Mouse (Mus musculus) midbrain, postnatal 0 days (tissue): ENCODE data around the gene Trim30d. TPM values are rescaled to one million over a fixed set of nuclear protein-coding genes. Genes with fewer than 3 reads are reported as not detected.

ENCODE experiments used
- ATAC-seq: fragments of 200-750 bp; cut with Nextera tagmentation; 2 replicates; pipeline ENCODE4 v1.8.0; 2017; ENCODE audit warnings: moderate number of reproducible peaks, mild to moderate bottlenecking, moderate TSS enrichment, moderate library complexity; ENCODE audit not compliant: low FRiP score
- DNase-seq: peaks from one replicate; pipeline ENCODE4 v3.0.0-alpha.2; 2015; ENCODE audit warnings: low spot score
- H3K27ac ChIP-seq: fragments of 300-500 bp; sonication (generic); 2 replicates; pipeline ENCODE4 v1.5.1; 2014; ENCODE audit warnings: low read depth, mild to moderate bottlenecking, low read length, mixed read lengths
- H3K27me3 ChIP-seq: fragments of 300-500 bp; sonication (generic); 2 replicates; pipeline ENCODE4 v1.6.1; 2014; ENCODE audit warnings: low read length, control low read depth, mixed read lengths; ENCODE audit not compliant: insufficient read depth
- H3K36me3 ChIP-seq: fragments of 300-500 bp; sonication (generic); 2 replicates; pipeline ENCODE4 v1.6.1; 2014; ENCODE audit warnings: low read length, control low read depth, mixed read lengths; ENCODE audit not compliant: insufficient read depth
- H3K4me1 ChIP-seq: fragments of 300-500 bp; sonication (generic); 2 replicates; pipeline ENCODE4 v1.6.1; 2014; ENCODE audit warnings: mild to moderate bottlenecking, control low read depth, antibody characterized with exemption, low read length, mixed read lengths; ENCODE audit not compliant: insufficient read depth
- H3K4me2 ChIP-seq: fragments of 300-500 bp; sonication (generic); 2 replicates; pipeline ENCODE4 v1.6.1; 2014; ENCODE audit warnings: low read depth, mild to moderate bottlenecking, low read length, mixed read lengths; ENCODE audit not compliant: poor library complexity, severe bottlenecking
- H3K4me3 ChIP-seq: fragments of 300-500 bp; sonication (generic); 2 replicates; pipeline ENCODE4 v1.5.1; 2014; ENCODE audit warnings: low read depth, mild to moderate bottlenecking, low read length, moderate library complexity
- H3K9ac ChIP-seq: fragments of 300-500 bp; sonication (generic); replicated peaks from 2 replicates; pipeline ENCODE4 v1.6.1; 2014; ENCODE audit warnings: mild to moderate bottlenecking, low read length, moderate library complexity, mixed read lengths; ENCODE audit not compliant: poor library complexity, severe bottlenecking
- H3K9me3 ChIP-seq: fragments of 300-500 bp; sonication (generic); 2 replicates; pipeline ENCODE4 v1.6.1; 2016; ENCODE audit warnings: low read length, control low read depth
- CTCF ChIP-seq: IDR thresholded peaks from 2 replicates; pipeline ENCODE4 v1.5.1; 2016; ENCODE audit warnings: antibody characterized with exemption, mild to moderate bottlenecking
- WGBS: fragments of 180-500 bp; shearing (Covaris S2); extraction: QIAGEN DNeasy Blood & Tissue Kit; methylation state at CpG from one replicate; pipeline ENCODE4 v1.1.7; 2014; 5-methylcytosine and 5-hydroxymethylcytosine counted together
- polyA plus RNA-seq: library from polyadenylated mRNA; unstranded; fragments of >200 nt; fragmentation: Nextera tagmentation; extraction: Ambion mirVana; gene quantifications from 2 replicates; pipeline ENCODE4 v1.2.1, GENCODE M21; 2015
- total RNA-seq: library from RNA; depleted of rRNA; stranded (reverse); fragments of >200 nt; gene quantifications from 2 replicates; pipeline ENCODE4 v1.2.3, GENCODE M21; 2014; rRNA removed

Trim30d gene
- total and polyA plus RNA-seq, 2 experiments from 2014 or later, result 1.1 to 1.7 TPM

DNA sequence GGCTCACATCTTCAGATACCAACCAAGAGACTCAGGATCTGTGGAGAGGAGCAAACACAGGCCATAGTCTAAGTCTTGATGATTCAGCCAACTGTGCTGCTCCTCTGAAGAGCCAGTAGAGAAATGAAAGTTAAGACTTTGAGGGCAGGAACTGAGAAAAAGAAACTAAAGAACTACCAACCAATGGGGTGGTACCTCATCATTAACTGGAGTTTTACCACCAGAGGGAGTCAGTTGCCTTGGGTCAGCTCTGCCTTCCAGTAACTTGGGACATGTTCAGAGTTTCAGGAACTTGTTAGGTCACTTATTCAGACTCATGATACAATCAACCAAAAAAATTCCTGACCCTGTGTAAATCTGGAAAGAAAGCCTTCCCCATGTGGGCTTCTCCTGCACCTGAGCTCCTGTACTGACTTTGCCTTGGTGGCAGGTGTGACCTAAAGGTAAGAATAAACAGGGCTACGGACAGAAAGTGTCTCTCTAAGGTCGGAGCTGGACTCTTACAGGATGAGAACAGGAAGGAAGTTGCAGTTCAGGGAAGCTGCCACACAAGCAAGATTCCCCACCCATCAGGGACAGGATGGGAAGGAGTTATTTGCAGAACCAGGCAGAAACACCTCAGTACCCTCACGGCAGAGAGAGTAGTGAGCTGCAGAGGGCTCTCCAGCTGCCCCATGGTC is 42.4 kb downstream of the Trim30d start, which contains the start of gene Trim30a:
Trim30a (minus strand) TSS at position 129 of the 680 bp plus-strand sequence.
- no peaks in the 10 kb centered on the region for H3K36me3 ChIP-seq
- WGBS, result 85% methylated on average over 3 of the region's 3 CpGs

DNA sequence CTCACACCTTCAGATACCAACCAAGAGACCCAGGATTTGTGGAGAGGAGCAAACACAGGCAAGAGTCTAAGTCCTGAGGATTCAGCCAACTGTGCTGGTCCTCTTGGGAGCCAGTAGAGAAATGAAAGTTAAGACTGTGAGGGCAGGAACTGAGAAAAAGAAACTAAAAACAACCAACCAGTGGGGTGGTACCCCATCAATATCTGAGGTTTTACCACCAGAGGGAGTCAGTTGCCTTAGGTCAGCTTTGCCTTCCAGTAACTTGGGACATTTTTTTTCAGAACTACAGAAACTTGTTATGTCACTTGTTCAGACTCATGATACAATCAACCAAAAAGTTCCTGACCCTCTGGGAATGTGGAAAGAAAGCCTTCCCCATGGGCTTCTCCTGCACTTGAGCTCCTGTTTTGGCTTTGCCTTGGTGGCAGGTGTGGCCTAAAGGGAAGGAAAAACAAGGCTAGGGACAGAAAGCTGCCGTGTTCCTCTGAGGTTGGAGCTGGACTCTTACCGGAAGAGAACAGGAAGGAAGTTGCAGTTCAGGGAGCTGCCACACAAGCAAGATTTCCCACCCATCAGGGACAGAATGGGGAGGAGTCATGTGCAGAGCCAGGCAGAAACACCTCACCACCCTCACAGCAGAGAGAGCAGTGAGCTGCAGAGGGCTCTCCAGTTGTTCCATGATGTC is 61.5 kb downstream of the Trim30d start:
- H3K9me3 ChIP-seq, result no peaks in the 10 kb centered on the region
- peak; percentile 18; the same call in 1 of the 2 replicates for TF ChIP-seq CTCF
- no peaks in the 10 kb centered on the region for H3K36me3 ChIP-seq
- 83% methylated on average over 2 of the region's 2 CpGs for WGBS
- H3K4me3 ChIP-seq, result no peak overlapping the region
- H3K4me1 ChIP-seq, result no peaks in the 10 kb centered on the region
- DNase-seq, result no peak
- H3K9ac ChIP-seq, result no peak overlapping the region
- ATAC-seq, result 0 out of 2 replicates have a peak, but pooled peaks have one; percentile 34
- no peak overlapping the region for H3K27ac ChIP-seq
- no peaks in the 10 kb centered on the region for H3K27me3 ChIP-seq
- no peak overlapping the region for H3K4me2 ChIP-seq

More for the DNA sequence above, 42.4 kb downstream of the Trim30d start, which contains the start of gene Trim30a:
- no peak within 1 kb of the TSS for H3K4me2 ChIP-seq
- H3K27me3 ChIP-seq, result no peaks in the 10 kb centered on the region
- no peak within 1 kb of the TSS for H3K27ac ChIP-seq
- no peak within 1 kb of the TSS for H3K4me3 ChIP-seq
- no peak within 1 kb of the TSS for H3K9ac ChIP-seq
- ATAC-seq (no peak), DNase-seq (no peak)
- no peaks in the 10 kb centered on the region for H3K4me1 ChIP-seq
- peak; percentile 46 for TF ChIP-seq CTCF
- H3K9me3 ChIP-seq, result no peaks in the 10 kb centered on the region

Other genes with a start within 250 kb of the Trim30d start
- 0.05 TPM in 1 of 2 replicates, not detected in the other for gene Trim5, start 219.8 kb downstream of the Trim30d start, total RNA-seq
- gene Trim5, start 219.8 kb downstream of the Trim30d start, polyA plus RNA-seq, result 0.17 and 0.20 TPM in 2 replicates
- gene Trim12a, start 192.4 kb downstream of the Trim30d start, total RNA-seq, result 0.71 and 5.0 TPM in 2 replicates
- gene Trim12a, start 192.4 kb downstream of the Trim30d start, polyA plus RNA-seq, result 1.3 and 2.2 TPM in 2 replicates
- 0.19 TPM in 1 of 2 replicates, not detected in the other for gene Trim34b, start 178.4 kb downstream of the Trim30d start, total RNA-seq
- gene Trim34b, start 178.4 kb downstream of the Trim30d start, polyA plus RNA-seq, result not detected in 2 replicates
- 3.5 and 3.6 TPM in 2 replicates for gene Trim12c, start 154.5 kb downstream of the Trim30d start, total RNA-seq
- 0.57 and 0.58 TPM in 2 replicates for gene Trim12c, start 154.5 kb downstream of the Trim30d start, polyA plus RNA-seq
- not detected in 2 replicates for gene Trim30b, start 138.0 kb downstream of the Trim30d start, total RNA-seq
- gene Trim30b, start 138.0 kb downstream of the Trim30d start, polyA plus RNA-seq, result 0.11 TPM in 1 of 2 replicates, not detected in the other
- gene Trim30c, start 107.0 kb downstream of the Trim30d start, total RNA-seq, result 0.88 TPM in 1 of 2 replicates, not detected in the other
- 0.16 TPM in 1 of 2 replicates, not detected in the other for gene Trim30c, start 107.0 kb downstream of the Trim30d start, polyA plus RNA-seq
- 1.5 and 1.7 TPM in 2 replicates for gene Trim30a, start 42.7 kb downstream of the Trim30d start, total RNA-seq
- gene Trim30a, start 42.7 kb downstream of the Trim30d start, polyA plus RNA-seq, result 0.73 and 0.94 TPM in 2 replicates
- gene Olfr651, start 42.3 kb upstream of the Trim30d start, total RNA-seq, result not detected in 2 replicates
- not detected in 2 replicates for gene Olfr651, start 42.3 kb upstream of the Trim30d start, polyA plus RNA-seq
- not detected in 2 replicates for gene Olfr652, start 53.1 kb upstream of the Trim30d start, total RNA-seq
- not detected in 2 replicates for gene Olfr652, start 53.1 kb upstream of the Trim30d start, polyA plus RNA-seq
- not detected in 2 replicates for gene Olfr653, start 69.5 kb upstream of the Trim30d start, total RNA-seq
- not detected in 2 replicates for gene Olfr653, start 69.5 kb upstream of the Trim30d start, polyA plus RNA-seq
- not detected in 2 replicates for gene Olfr654, start 79.2 kb upstream of the Trim30d start, total RNA-seq
- not detected in 2 replicates for gene Olfr654, start 79.2 kb upstream of the Trim30d start, polyA plus RNA-seq
- gene Olfr655, start 93.9 kb upstream of the Trim30d start, total RNA-seq, result 0.38 TPM in 1 of 2 replicates, not detected in the other
- gene Olfr655, start 93.9 kb upstream of the Trim30d start, polyA plus RNA-seq, result not detected in 2 replicates
- not detected in 2 replicates for gene Olfr656, start 106.1 kb upstream of the Trim30d start, total RNA-seq
- not detected in 2 replicates for gene Olfr656, start 106.1 kb upstream of the Trim30d start, polyA plus RNA-seq
- not detected in 2 replicates for gene Olfr657, start 116.9 kb upstream of the Trim30d start, total RNA-seq
- not detected in 2 replicates for gene Olfr657, start 116.9 kb upstream of the Trim30d start, polyA plus RNA-seq
- 0.05 and 0.42 TPM in 2 replicates for gene Olfr658, start 139.5 kb upstream of the Trim30d start, total RNA-seq
- 0.20 and 0.25 TPM in 2 replicates for gene Olfr658, start 139.5 kb upstream of the Trim30d start, polyA plus RNA-seq
- gene Olfr659, start 158.9 kb upstream of the Trim30d start, total RNA-seq, result not detected in 2 replicates
- gene Olfr659, start 158.9 kb upstream of the Trim30d start, polyA plus RNA-seq, result not detected in 2 replicates
- gene Olfr661, start 178.7 kb upstream of the Trim30d start, total RNA-seq, result not detected in 2 replicates
- gene Olfr661, start 178.7 kb upstream of the Trim30d start, polyA plus RNA-seq, result not detected in 2 replicates